Mouse (Mus musculus): ENCODE results near the gene Bach2.

Gene Bach2

DNA sequence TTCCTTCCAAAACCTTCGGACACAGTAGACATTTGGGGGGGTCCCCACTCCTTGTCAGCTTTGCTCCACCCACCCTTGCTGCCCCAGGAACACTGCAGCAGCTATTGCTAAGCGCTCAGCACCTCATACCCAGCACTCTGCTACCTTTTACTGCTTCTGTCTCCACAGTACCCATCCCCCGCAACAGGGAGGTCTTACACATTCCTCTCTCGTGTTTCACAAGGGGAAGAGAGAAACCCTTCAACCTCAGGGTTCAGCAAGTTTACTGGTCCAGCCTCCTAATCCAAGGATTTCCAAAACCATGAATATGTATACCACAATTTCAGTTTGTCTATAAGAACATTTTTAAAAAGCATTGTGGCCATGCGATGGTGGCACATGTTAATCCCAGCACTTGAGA, 286.4 kb downstream of the Bach2 start:
- DNase-seq (ENCODE audit: low spot score in 2 of 2): no peak

DNA sequence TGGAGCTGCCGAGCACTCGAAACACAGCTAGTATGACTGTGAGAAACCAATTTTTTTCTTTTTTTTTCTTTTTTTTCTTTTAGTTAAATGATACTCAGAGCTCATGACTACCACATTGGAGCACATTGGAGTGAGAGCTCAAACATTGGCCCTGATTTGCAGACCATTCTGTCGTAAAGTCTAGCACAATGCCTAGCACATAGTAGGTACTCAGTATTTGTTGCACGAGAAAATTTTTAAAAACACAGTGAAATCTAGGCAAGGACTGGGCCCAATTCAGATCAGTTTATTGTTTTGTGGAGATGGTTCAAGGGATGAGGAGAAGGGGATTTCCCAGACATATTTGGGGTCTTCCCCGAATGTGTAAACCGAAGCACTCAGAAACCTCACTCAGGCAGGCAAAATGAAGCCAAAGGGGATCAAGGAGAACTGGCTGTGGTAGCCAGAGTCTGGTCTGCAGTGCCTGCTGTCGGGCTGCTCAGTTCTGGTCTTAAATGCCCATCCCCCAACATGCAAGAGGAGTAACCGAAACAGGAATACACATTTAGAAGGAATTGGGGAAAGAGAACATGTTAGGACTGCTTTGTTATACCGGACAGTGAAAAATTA, 287.7 kb downstream of the Bach2 start:
- DNase-seq (ENCODE audit: low spot score in 2 of 2): no peak

DNA sequence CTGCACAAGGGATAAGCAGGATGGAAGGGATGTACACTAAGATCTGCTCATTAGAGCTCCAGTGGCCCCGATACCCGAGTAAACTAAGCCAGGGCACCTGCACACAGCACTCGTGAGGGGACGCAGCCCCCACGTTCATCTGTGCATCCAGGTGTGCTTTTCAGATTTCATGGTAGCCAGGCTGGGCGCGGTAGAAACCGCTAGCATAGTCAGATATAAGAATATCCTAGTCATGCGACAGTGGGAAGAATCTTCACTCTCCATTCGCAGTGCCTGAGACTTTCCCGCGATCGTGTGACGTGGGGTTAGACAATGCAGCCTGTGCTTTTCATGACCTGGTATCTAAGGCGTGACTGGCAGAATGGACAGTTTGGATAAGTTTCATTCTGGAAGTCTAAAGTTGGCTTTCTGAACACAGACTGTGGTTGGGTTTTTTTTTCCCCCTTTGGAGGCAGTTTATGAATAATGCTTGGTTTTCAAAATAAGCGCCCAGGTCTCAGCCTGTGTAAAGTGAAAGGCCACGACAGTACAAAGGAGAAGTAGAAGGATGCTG, 290.9 kb downstream of the Bach2 start:
- no peak for DNase-seq (ENCODE audit: low spot score in 2 of 2)

DNA sequence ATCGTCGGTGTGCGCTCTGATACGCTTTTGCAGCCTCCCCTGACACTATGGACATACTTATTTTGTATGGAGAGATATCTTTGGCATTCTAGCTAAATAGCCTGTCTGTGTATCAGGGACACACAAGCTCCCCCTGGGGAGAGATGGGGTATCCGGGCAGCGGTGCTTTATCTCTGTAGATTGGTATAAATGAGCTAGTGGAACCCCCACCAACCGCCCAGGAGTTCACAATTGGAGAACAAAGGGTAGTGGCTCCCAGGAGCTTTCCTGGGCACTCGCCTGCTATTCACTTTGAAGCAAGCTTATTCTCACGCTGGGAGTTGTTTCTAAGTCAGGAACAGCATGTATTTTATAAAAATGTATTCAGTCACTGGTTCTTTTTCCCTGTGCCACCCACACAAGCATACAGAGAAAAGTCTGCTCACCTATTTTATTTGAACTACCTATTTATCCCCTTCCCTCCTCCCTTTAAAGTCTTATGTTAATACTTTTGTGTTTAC, 291.9 kb downstream of the Bach2 start:
- no peak for DNase-seq (ENCODE audit: low spot score in 2 of 2)

DNA sequence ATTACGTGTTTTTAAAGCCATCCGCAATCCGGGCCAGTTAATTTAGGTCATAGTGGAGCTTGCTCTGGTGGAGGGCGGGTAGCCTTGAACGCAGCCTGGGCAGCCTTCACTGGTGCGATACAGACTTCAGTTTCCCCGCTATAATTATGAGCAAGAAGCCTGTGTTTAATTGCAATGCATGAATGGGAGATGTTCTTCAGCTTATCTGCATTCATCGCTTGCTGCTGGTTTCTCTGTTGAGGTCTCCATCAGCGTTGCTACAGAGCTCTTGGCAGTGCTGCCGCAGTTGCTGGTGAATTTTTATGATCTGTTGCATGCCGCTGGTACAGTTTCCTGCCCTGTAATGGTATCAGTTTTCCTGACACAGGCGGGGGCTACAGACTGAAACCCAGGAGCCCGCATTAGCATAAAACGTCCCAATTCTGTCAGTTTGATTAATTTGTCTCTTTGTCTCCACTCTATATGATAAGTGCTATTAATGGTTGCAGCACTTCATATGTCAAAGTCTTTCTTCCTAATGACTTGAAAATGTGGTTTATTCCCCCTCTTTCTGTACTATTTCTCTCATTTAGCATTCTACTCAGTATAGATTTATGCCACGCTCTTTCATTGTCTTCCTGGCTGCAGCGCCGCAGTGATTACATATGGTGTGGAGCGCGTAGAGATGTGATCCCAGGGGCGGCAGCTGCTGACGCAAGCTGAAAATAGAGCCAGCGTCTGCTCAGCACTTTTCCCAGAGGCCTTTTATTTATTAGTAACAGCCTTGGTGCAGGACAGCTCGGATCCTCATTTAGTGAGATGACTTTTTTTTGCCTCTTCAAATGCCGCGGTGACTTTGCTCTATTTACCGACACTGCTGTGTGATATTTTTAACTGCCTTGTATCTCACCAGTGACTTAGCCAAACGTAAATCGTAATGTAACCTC, 292.6 kb downstream of the Bach2 start:
- peak; percentile 66 to 79 for DNase-seq (ENCODE audit: low spot score in 2 of 2)

DNA sequence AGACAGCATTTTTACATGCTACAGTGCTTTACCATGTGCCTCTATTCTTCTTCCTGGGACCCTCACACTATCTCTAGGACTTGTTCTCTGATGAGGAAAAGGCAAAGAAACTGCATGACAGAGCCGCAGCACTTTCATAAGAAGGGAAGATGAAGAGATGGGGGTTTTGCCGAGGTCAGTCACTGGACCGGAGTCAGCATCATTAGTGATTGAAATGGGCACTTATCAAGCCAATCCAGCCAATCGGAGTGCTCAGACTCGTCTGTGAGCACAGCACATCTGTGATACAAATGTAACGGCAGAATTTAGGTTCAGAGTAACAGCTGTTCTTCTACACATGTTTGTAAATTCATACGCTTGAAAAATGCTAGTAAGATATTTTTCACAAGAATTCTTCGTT, 293.5 kb downstream of the Bach2 start:
- no peak for DNase-seq (ENCODE audit: low spot score in 2 of 2)

DNA sequence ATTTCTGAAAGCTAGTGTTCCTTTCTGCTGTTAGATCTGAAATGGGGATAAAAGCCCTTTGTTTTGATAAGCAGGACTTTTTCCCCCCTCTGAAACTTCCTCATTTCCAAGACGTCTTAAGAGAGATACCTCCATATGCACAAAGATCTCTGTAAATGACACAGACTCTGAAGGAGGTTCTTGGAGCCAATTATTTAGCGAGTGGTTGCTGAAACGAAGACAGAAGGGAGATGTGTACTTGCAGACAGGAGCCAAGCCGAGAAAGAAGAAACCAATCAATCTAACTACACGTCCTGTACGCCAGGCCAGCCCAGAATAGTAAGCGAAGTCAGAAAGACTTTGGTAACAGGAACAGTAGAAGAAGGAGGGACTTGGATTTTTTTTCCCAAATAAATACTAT, 295.1 kb downstream of the Bach2 start:
- DNase-seq (ENCODE audit: low spot score in 2 of 2): no peak

DNA sequence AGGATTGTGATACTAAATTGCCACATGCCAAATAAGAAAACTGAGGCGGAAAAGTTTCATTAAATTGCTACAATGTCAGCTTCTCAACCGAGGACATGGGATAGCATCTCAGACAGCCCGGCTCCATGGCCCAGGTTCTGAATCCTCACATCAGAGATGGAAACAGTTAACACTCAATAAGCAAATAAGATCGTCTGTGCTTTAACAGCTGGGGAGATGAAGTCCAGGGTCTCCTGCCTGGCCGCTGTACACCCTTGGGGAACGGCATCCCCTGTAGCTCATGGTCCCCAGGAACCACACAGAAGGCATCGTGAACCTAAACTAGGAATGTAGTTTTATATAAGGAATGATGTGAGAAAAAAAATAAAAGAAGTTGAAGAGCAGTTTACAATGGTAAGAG, 297.0 kb downstream of the Bach2 start:
- DNase-seq (ENCODE audit: low spot score in 2 of 2): no peak

DNA sequence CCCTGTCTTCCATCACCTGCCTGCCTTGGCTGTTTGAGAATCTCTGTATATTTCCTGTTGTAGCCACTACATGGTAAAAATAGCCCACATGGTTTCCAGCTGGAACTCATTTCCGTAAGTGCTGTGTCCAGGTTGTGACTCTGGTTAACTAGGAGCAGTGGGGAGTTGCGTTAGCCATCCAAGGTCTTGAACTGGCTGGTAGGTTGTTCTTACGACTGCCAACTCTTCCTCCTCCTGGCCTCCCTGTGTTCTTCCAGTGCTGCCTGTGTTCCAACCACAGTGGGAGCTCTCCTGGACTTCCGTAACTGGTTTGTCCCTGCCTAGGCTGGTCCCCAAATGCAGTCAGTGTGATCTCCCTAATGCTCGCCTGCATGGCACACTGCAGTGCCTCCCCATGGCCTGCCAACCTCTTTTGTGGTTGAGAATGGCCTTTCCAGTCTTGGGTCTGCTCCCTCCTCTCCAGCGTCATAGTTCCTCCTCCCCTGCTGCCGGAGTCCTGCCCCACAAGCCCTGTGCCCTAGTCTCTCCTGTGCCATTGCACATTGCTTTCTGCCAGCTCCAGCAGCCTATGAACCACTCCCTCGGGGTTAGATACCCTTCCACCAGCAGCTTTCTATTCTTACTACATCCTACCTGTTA, 298.4 kb downstream of the Bach2 start:
- no peak for DNase-seq (ENCODE audit: low spot score in 2 of 2)

DNA sequence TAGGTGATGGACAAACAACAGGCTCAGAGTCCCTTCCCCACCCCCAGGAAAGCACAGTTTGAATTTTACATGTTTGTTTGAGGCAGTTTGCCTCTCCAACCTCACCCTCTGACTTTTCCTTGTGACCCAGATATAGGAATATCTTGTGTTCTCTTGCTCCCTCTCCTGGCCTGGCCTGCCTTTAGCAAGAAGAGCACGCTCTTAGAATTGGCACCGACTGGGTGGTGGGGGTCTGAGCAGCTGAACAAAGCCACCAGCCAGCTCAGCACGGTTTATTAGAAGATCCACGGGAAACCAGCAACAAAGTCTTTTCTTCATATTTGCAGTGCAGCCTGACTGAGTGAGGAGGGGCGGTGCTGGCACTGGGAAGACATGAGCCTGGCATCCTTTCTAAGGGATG, 299.5 kb downstream of the Bach2 start:
- peak; percentile 85 to 87 for DNase-seq (ENCODE audit: low spot score in 2 of 2)

DNA sequence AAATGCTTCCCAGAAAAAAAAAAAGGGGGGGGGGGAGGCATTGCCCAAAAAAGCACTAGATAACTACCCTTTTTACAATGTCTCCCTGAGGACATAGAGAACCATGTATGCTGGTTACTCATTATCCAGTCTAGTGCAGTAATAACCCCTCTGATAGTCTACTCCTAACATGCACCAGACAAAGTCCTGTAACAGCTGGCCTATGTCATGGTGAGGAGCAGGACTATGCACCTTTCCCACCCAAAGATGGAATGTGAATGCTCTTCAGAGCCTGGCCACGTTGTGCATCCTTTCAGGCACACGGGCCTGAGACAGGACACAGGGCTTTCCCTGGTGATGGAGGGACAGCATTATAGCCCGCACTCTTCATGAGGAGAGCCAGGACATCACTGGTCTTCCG, 299.9 kb downstream of the Bach2 start:
- no peak for DNase-seq (ENCODE audit: low spot score in 2 of 2)

DNA sequence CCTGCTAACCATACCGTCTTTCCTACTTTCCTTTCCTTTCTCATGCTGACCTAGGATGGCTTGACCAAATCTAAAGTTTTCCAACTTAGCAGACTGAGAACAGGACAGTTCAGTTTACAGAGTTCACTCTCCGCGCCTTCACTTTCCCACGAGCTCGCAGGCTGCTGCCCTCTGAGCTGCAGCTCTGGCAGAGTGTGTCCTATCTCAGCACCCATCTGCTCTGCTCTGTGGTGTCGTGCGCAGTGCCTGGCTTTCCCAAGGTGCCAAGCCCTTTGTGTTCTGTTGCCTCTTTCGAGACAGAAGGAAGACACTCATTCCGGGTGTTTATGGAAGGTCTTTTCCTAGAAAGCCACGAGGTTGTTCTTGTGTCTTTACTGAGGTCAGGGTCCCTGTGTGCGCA, 300.4 kb downstream of the Bach2 start:
- DNase-seq (ENCODE audit: low spot score in 2 of 2): no peak

DNA sequence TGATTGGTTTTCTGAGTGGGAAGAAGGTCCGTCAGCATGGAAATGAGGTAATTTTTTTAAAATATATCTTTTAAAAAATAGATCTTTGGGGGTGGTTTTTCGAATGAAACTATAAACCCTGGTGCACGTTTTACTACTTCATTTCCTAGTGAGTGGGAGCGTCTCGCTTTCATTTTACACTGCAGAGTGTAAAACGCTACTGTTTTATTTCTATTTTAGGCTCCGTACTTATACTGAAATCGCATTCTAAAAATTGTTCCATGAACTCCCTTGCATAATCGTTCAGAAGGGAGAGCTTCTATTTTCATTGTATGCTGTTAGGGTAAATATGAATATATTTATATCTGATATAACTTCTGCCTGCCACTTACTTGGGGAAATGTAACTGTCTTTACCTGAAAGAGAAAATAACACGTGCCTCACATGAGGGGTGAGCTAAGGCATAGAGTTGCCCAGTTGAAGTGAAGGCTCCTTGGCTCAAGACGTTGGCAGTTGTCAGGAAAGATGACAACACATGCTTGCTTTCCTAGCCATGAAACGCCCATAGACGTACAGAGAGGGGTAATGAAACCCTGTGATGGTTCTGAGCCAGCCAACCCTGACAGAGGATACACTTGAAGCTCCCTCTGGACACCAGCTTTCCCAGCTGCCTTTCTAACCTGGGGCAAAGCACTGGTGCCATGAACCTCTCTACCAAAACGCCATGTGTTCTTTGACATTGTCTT, 306.4 kb downstream of the Bach2 start:
- DNase-seq (ENCODE audit: low spot score in 2 of 2): no peak

DNA sequence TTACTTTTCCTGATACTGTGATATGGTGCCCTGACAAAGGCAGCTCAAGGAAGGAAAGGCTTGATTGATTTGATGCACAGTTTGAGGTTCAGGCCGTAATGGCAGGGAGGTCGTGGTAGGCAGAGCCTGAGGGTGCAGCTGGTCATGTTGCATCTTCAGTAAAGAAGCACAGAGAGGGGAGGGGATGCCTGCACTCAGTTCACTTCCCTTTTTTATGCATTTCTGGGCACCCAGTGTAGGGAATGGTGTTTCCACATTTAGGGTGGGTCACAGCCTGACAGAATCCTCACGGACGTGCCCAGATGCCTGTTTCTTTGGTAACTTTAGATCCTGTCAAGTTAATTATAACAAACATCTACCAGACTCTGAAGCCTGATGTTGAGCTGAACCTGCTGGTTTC, 306.9 kb downstream of the Bach2 start:
- DNase-seq (ENCODE audit: low spot score in 2 of 2): no peak

DNA sequence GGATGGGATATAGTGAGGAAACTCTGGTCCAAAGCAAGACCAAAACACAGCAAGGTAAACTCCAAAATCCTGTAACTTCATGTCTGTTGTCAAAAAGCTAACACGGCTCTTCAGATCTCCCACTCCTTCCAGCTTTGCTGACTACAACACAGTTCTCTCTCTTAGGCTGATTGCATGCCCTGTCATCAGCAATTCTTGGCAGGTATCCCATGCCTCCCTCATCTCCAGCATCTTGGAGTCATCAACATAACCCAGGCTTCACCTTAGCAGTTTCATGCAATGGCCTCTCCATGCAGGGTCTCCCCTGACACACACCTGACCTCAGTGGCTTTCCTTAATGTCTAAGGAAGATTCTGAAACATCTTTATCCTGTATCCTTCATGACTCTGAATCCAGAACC, 310.5 kb downstream of the Bach2 start:
- no peak for DNase-seq (ENCODE audit: low spot score in 2 of 2)

DNA sequence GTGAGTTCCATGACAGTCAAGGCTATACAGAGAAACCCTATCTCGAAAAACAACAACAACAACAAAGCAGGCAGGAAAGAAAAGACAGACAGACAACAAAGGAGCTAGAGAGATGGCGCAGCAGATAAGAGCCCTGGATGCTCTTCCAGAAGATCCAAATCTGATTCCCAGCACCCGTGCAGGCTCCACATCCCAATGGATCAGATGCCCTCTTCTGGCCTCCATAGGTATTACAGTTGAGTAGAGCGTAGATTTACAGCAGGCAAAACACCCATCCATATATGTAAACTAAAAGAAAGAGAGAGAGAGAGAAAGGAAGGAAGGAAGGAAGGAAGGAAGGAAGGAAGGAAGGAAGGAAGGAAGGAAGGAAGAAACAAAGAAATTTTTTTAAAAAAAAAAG, 312.7 kb downstream of the Bach2 start:
- DNase-seq (ENCODE audit: low spot score in 2 of 2): no peak

DNA sequence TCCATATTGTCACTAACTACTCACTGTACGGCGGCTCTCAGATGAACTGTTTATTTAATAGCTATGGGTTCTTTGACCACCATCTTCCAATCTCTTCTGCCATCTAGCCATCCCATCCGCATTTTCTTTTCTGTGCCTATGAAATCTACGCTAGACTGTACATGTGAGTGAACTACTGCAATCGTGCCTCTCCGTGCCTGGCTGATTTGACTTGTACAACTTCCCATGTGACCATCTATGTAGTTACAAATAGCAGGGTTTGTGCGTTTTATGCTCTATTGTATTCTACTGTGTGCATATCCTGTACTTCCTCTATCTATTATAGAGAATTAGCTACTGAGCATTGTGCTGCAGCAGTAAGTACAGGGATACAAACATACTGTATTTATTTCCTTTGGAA, 316.9 kb downstream of the Bach2 start:
- DNase-seq (ENCODE audit: low spot score in 2 of 2): no peak

DNA sequence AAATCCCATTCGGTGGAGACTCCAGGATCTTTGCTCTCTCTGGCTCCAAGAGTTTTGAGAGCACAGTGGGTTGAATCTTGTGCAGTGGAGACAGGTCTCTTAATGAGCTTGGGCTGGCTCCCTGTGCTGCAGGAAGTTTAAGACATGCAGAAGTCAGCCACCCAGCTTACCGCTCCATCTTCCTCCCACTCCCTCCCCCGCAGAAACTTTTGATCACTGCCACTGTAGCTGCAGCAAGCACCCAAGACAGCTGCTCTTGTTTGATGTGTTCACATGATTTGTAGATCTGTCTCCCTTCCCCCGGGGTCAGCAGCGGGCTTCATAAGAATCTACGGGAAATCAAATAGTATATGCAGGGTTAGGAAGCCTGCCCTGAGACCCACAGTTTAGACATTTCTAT, 321.6 kb downstream of the Bach2 start:
- no peak for DNase-seq (ENCODE audit: low spot score in 2 of 2)

DNA sequence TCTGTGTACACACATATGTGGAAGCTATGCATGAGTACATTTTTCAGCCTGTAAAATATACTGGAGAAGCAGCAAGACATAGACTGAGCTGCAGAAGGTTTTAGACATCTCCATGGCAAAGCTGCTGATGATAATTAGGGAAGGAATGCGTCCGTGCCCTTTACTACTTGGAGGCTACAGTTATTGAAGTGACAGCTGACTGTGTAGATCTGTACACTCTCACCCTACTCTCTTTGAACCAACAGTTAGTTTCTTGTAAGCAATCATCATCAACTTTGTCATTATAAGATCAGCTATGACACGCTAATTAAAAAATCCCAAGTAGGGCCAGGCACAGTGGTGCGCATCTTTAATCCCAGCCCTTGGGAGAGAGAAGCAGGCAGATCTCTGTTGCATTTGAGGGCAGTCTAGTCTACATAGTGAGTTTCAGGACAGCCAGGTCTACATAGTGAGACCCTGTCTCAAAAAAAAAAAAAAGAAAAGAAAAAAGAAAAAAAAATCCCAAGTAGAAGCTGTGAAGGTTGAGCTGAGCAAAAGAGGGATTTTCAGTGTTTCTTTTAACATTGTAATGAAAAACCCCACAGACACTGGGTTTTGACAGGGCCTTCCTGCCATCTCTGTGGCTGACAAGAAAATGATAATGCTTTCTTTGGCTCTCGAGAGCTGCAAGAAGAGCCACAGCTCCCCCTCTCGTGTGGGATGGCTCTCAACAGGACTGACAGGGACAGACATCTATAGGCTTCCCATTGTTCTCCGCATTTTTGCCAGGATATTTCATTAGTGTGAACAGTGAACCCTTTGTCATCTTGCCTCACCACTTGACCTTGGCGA, 322.3 kb downstream of the Bach2 start:
- DNase-seq (ENCODE audit: low spot score in 2 of 2): no peak

DNA sequence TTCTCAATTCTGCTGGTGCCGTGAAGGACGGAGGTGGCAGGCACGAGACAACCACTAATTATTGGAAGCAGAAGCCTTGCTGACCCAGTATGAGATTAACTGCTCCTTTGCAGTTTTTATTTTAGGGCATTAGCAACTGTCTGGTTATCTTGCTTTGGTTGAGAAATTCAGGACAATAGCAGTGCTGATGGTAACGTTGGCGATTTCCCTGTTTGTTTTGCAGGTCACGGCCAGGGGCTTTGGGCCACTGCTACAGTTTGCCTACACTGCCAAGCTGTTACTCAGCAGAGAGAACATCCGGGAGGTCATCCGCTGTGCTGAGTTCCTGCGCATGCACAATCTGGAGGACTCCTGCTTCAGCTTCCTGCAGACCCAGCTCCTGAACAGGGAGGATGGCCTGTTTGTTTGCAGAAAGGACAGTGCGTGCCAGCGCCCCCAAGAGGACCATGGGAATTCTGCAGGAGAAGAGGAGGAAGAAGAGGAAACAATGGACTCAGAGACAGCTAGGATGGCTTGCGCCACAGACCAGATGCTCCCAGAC, 323.0 kb downstream of the Bach2 start:
- peak; percentile 76 to 78 for DNase-seq (ENCODE audit: low spot score in 2 of 2)
